Mouse (Mus musculus) MEL (cell line): ENCODE data around the gene Rps28.
A peak's percentile ranks its signal among the peaks of the same experiment; 100 is the strongest.

ENCODE experiments used
- CTCF ChIP-seq, 3 experiments: IDR thresholded peaks in 2 of 3; conservative IDR thresholded peaks in 1 of 3; 2 replicates each; pipeline ENCODE4 v1.5.1; 2011 to 2012; ENCODE audit warnings: low read length in 3 of 3, low read depth in 2 of 3, mild to moderate bottlenecking in 2 of 3, improper control_type of control experiment in 1 of 3, inconsistent platforms in 1 of 3, mixed read lengths in 1 of 3, moderate library complexity in 1 of 3; ENCODE audit not compliant: control insufficient read depth in 1 of 3, insufficient read depth in 1 of 3, poor library complexity in 1 of 3, severe bottlenecking in 1 of 3
- GATA1 ChIP-seq: IDR thresholded peaks from 2 replicates; pipeline ENCODE4 v1.6.1; 2011; ENCODE audit warnings: low read depth, low read length, improper control_type of control experiment
- JUND ChIP-seq: IDR thresholded peaks from 2 replicates; pipeline ENCODE4 v1.6.1; 2011; ENCODE audit warnings: low read depth, mild to moderate bottlenecking, improper control_type of control experiment, low read length
- KAT2A ChIP-seq: conservative IDR thresholded peaks from 2 replicates; pipeline ENCODE4 v1.6.1; 2012; ENCODE audit warnings: low read depth, low read length, improper control_type of control experiment, inconsistent platforms
- MYC ChIP-seq: IDR thresholded peaks from 2 replicates; pipeline ENCODE4 v1.6.1; 2011; ENCODE audit warnings: low read depth, mild to moderate bottlenecking, low read length, improper control_type of control experiment, moderate library complexity
- TCF12 ChIP-seq: IDR thresholded peaks from 2 replicates; pipeline ENCODE4 v1.6.1; 2014; ENCODE audit warnings: low read depth, mild to moderate bottlenecking, inconsistent platforms, low read length, improper control_type of control experiment, moderate library complexity
- USF1 ChIP-seq: IDR thresholded peaks from 2 replicates; pipeline ENCODE4 v1.6.1; 2014; ENCODE audit warnings: low read depth, mild to moderate bottlenecking, inconsistent platforms, low read length, improper control_type of control experiment, moderate library complexity

GRCm38 (mm10) chr17:33782067-33782466, 42.3 kb downstream of the Rps28 start:
- peak in 1 of 3 experiments; percentile 17; a peak in 1 of 6 replicates for TF ChIP-seq CTCF (IDR thresholded peaks at IDR 0.05 in 2 of 3, conservative IDR thresholded peaks at IDR 0.05 in 1 of 3; ENCODE audit: control insufficient read depth in 1 of 3, insufficient read depth in 1 of 3, low read depth in 2 of 3, low read length in 3 of 3, poor library complexity in 1 of 3, severe bottlenecking in 1 of 3)
- TF ChIP-seq USF1 = no peak
- TF ChIP-seq GATA1 = no peak
- no peak for TF ChIP-seq KAT2A
- TF ChIP-seq JUND = no peak
- TF ChIP-seq TCF12 = no peak
- TF ChIP-seq MYC = no peak
